Mouse (Mus musculus) liver, embryonic 11.5 days (tissue): Measurements from ENCODE around the gene Dnajb5. TPM values are rescaled to one million over a fixed set of nuclear protein-coding genes. Genes with fewer than 3 reads are reported as not detected.
A peak's percentile ranks its signal among the peaks of the same experiment; 100 is the strongest.

Experiments used
- ATAC-seq: fragments of 200-750 bp; cut with Nextera tagmentation; replicated peaks from 2 replicates; pipeline ENCODE4 v1.8.0; 2017; ENCODE audit warnings: moderate number of reproducible peaks, mild to moderate bottlenecking, moderate TSS enrichment, moderate library complexity; ENCODE audit not compliant: low FRiP score
- DNase-seq: peaks from one replicate; pipeline ENCODE4 v3.0.0-alpha.2; 2017; ENCODE audit warnings: low spot score
- H3K27ac ChIP-seq: fragments of 300-500 bp; sonication (generic); 2 replicates; pipeline ENCODE4 v1.5.1; 2014; ENCODE audit warnings: mild to moderate bottlenecking, low read depth, low read length, control low read depth
- H3K27me3 ChIP-seq: fragments of 300-500 bp; sonication (generic); replicated peaks from 2 replicates; pipeline ENCODE4 v1.6.1; 2014; ENCODE audit warnings: low read length, mixed read lengths; ENCODE audit not compliant: control insufficient read depth, insufficient read depth
- H3K36me3 ChIP-seq: fragments of 300-500 bp; sonication (generic); 2 replicates; pipeline ENCODE4 v1.6.1; 2014; ENCODE audit warnings: mild to moderate bottlenecking, low read length, moderate library complexity, mixed read lengths; ENCODE audit not compliant: control insufficient read depth, insufficient read depth
- H3K4me1 ChIP-seq: fragments of 300-500 bp; sonication (generic); replicated peaks from 2 replicates; pipeline ENCODE4 v1.6.1; 2014; ENCODE audit warnings: low read length, mixed read lengths; ENCODE audit not compliant: control insufficient read depth, insufficient read depth
- H3K4me2 ChIP-seq: fragments of 300-500 bp; sonication (generic); 2 replicates; pipeline ENCODE4 v1.6.1; 2014; ENCODE audit warnings: mild to moderate bottlenecking, control low read depth, moderate library complexity
- H3K4me3 ChIP-seq: fragments of 300-500 bp; sonication (generic); 2 replicates; pipeline ENCODE4 v1.5.1; 2014; ENCODE audit warnings: low read depth, low read length, control low read depth
- H3K9ac ChIP-seq: fragments of 300-500 bp; sonication (generic); 2 replicates; pipeline ENCODE4 v1.6.1; 2014; ENCODE audit warnings: low read depth, low read length, control low read depth
- H3K9me3 ChIP-seq: fragments of 300-500 bp; sonication (generic); 2 replicates; pipeline ENCODE4 v1.6.1; 2016; ENCODE audit warnings: low read length, inconsistent platforms, mixed read lengths; ENCODE audit not compliant: control insufficient read depth
- WGBS: fragments of 180-500 bp; shearing (Covaris S2); extraction: QIAGEN DNeasy Blood & Tissue Kit; methylation state at CpG from one replicate; pipeline ENCODE4 v1.1.7; 2014; 5-methylcytosine and 5-hydroxymethylcytosine counted together
- polyA plus RNA-seq: library from polyadenylated mRNA; unstranded; fragments of >200 nt; fragmentation: Nextera tagmentation; extraction: Ambion mirVana; gene quantifications from 2 replicates; pipeline ENCODE4 v1.2.1, GENCODE M21; 2014

The Dnajb5 gene
- 2.0 and 3.0 TPM in 2 replicates for polyA plus RNA-seq

DNA sequence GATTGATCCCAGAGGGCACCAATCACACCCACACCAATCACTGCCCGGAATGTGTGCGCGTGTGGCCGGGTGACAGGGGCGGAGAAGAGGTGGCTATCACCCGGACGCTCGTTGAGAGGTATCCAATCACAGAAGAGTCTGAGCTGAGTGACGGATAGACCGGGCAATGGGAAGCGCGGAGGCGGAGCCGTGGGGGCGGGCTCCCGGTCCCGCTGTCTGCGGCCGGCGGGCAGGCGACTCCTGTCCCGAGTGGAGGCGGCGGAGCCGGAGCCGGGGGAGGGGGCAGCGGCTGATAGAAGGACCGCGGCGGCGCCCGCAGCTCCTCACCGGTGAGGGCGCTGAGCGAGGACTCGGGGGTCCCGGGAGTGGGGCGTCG, at the start of gene Dnajb5:
TSS of gene Dnajb5 (plus strand) at position 139 of the 376 bp plus-strand sequence.
- WGBS, result under 1% methylated on average over 39 of the region's 39 CpGs
- H3K9ac ChIP-seq, result peak within 1 kb of the TSS; percentile 71
- peak within 1 kb of the TSS; percentile 72 for H3K4me3 ChIP-seq
- no peaks in the 10 kb centered on the region for H3K9me3 ChIP-seq
- peak within 1 kb of the TSS; percentile 95 for H3K4me2 ChIP-seq
- ATAC-seq, result peak; percentile 90
- peak; percentile 86 for DNase-seq
- peaks cover 7% of the 10 kb centered on the region for H3K4me1 ChIP-seq
- H3K27me3 ChIP-seq, result peaks cover 42% of the 10 kb centered on the region
- H3K36me3 ChIP-seq, result no peaks in the 10 kb centered on the region
- H3K27ac ChIP-seq, result peak within 1 kb of the TSS; percentile 59; the same call in 1 of the 2 replicates

DNA sequence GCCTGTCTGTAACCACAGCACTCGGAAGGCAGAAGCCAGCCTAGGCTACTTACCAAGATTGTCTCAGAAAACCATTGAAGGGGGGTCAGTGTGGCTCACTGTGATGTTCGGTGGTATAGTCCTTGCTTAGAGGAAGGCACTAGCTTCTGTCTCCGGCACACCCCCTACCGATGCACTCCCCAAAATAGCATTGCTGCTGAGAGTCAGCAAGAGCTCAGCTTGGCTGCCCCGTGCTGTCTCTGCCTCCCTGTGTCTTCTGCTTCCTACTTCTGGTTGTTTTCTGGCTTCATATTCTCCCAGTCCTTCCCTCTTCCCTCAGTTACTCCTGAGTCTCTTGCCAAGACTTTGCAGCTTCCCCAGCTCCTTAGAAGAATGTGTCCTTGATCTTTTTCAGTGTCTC, 48.7 kb upstream of the Dnajb5 start:
- H3K9me3 ChIP-seq, result no peaks in the 10 kb centered on the region
- DNase-seq, result no peak
- ATAC-seq, result no peak
- no peak overlapping the region for H3K4me2 ChIP-seq
- no peaks in the 10 kb centered on the region for H3K4me1 ChIP-seq
- no peaks in the 10 kb centered on the region for H3K36me3 ChIP-seq
- WGBS, result 60% methylated on average over 5 of the region's 5 CpGs
- no peak overlapping the region for H3K9ac ChIP-seq
- no peak overlapping the region for H3K27ac ChIP-seq
- no peak overlapping the region for H3K4me3 ChIP-seq
- H3K27me3 ChIP-seq, result no peaks in the 10 kb centered on the region

DNA sequence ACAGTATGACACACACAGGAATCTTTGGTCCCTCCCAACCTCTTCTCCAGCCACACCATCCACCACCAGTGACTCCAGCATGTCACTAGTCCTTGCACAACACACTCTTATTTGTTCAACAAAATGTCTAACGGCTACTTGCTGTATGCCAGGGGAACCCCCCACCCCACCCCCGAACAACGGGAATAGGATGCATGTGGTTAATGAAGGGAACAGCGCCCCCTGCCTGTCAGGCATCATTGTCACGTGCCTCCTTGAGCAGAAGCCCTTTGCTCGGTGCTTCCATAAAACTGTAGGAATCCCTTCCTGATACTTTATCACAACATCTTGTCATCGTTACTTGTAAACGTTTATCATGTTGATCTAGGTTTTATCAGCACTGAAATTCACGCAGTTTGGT, 47.4 kb upstream of the Dnajb5 start:
- Histone ChIP-seq H3K4me2 (no peak overlapping the region), H3K4me3 (no peak overlapping the region), H3K4me1 (no peaks in the 10 kb centered on the region), H3K27ac (no peak overlapping the region), H3K36me3 (no peaks in the 10 kb centered on the region), H3K9ac (no peak overlapping the region), H3K9me3 (no peaks in the 10 kb centered on the region), H3K27me3 (no peaks in the 10 kb centered on the region)
- WGBS, result 52% methylated on average over 9 of the region's 9 CpGs
- ATAC-seq (no peak), DNase-seq (no peak)

DNA sequence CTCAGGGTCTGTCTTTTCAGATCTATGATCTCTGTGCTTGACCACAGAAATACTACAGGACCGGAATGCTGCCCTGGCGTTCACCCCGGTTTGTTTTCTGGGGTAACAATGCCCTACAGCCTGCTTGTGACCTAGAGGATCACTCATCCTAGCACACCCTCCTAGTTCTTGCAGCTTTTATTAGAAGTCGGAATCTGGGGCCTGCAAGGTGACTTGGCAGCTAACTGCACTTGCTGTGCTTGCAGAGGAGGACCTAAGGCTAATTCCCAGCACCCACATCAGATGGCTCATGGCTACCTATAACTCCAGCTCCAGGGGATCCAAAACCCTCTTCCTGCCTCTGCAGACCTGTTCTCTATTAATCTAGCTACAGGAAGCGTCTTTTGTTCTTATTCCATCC, 46.9 kb upstream of the Dnajb5 start:
- DNase-seq (no peak), ATAC-seq (no peak)
- WGBS, result 81% methylated on average over 5 of the region's 5 CpGs
- Histone ChIP-seq H3K4me3 (no peak overlapping the region), H3K27ac (no peak overlapping the region), H3K4me1 (no peaks in the 10 kb centered on the region), H3K36me3 (no peaks in the 10 kb centered on the region), H3K9ac (no peak overlapping the region), H3K27me3 (no peaks in the 10 kb centered on the region), H3K9me3 (no peaks in the 10 kb centered on the region), H3K4me2 (no peak overlapping the region)

DNA sequence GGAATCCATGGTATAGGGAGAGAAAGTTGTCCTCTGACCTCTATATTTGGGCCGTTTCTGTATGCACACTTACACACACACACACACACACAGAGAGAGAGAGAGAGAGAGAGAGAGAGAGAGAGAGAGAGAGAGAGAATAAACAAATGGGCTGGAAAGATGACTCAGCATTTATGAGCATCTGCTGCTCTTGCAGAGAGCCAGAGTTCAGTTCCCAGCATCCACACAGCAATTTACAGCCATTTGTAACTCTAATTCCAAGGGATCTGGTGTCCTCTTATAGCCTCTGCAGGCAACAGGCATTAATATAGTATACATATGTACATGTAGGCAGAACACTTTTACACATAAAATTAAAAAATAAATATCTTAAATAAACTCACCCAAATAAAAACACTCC, 45.7 kb upstream of the Dnajb5 start:
- Histone ChIP-seq H3K4me1 (no peaks in the 10 kb centered on the region), H3K4me3 (no peak overlapping the region), H3K9me3 (no peaks in the 10 kb centered on the region), H3K27ac (no peak overlapping the region), H3K4me2 (no peak overlapping the region), H3K36me3 (no peaks in the 10 kb centered on the region), H3K27me3 (no peaks in the 10 kb centered on the region), H3K9ac (no peak overlapping the region)
- ATAC-seq (no peak), DNase-seq (no peak)
- 58% methylated on average over 1 of the region's 1 CpGs for WGBS

DNA sequence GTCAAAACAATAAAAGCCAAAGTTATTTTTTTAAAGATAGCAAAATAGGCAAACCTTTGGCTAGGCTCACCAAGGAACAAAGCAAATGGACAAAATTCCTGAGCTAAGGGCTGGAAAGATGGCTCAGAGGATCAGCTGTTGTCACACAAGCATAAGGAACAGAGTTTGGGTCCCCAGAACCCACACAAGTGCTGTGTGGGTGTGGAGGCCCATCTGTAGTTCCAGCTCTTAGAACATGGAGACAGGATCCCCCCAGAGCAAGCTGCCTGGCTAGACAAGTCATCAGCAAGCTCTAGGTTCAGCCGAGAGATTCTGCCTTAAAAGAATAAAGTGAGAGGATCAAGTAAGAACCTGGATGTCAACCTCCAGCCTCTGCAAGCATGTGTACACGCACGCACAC, 45.1 kb upstream of the Dnajb5 start:
- DNase-seq, result no peak
- no peak overlapping the region for H3K4me2 ChIP-seq
- ATAC-seq, result no peak
- H3K27me3 ChIP-seq, result no peaks in the 10 kb centered on the region
- H3K27ac ChIP-seq, result no peak overlapping the region
- H3K9me3 ChIP-seq, result no peaks in the 10 kb centered on the region
- WGBS, result 86% methylated on average over 3 of the region's 3 CpGs
- no peaks in the 10 kb centered on the region for H3K4me1 ChIP-seq
- no peak overlapping the region for H3K9ac ChIP-seq
- H3K4me3 ChIP-seq, result no peak overlapping the region
- H3K36me3 ChIP-seq, result no peaks in the 10 kb centered on the region

DNA sequence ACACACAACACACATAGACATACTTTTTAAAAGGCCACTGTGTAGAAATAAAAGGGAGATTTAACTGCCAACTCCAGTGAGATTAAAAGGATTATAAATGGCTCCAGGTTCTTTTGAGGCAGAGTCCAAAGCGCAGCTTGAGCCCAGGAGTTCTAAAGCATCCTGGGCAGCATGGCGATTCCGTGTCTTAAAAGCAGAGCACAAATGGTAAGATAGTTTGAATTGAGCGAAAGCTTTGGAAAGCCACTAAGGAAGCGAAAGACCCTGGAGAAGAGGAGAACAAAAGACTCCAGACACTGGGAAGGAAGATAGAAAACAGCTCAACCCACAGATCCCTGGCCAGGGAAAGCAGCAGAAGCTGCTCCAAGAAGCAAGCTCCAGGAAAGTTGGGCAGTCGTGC, 44.6 kb upstream of the Dnajb5 start:
- Histone ChIP-seq H3K9me3 (no peaks in the 10 kb centered on the region), H3K4me3 (no peak overlapping the region), H3K36me3 (no peaks in the 10 kb centered on the region), H3K4me2 (no peak overlapping the region), H3K9ac (no peak overlapping the region), H3K4me1 (no peaks in the 10 kb centered on the region), H3K27ac (no peak overlapping the region), H3K27me3 (no peaks in the 10 kb centered on the region)
- WGBS, result 84% methylated on average over 6 of the region's 6 CpGs
- DNase-seq, result no peak
- no peak for ATAC-seq

DNA sequence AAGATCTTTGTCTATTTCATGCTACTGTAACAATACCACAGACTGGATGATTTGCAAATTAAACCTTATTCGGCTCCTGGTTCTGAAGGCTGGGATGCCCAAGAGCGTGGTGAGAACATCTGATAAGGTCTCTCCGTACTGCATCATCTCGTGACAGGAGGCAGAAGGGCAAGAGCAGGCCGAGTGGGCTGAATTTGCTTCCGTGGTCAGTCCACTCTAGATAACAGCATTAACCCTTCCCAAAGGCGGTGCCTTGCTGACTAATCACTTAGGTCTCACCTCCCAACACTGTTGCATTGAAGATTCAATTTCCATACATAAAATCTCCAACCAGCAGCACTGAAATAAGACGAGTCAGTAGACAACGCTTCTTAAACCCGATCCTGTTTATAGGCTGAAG, 36.2 kb upstream of the Dnajb5 start:
- ATAC-seq (no peak), DNase-seq (no peak)
- Histone ChIP-seq H3K4me3 (no peak overlapping the region), H3K36me3 (no peaks in the 10 kb centered on the region), H3K9me3 (no peaks in the 10 kb centered on the region), H3K27me3 (peaks cover 57% of the 10 kb centered on the region), H3K9ac (no peak overlapping the region), H3K27ac (no peak overlapping the region), H3K4me2 (no peak overlapping the region), H3K4me1 (0 out of 2 replicates have a peak, but pooled peaks cover 2% of the 10 kb centered on the region)
- 37% methylated on average over 10 of the region's 10 CpGs for WGBS

DNA sequence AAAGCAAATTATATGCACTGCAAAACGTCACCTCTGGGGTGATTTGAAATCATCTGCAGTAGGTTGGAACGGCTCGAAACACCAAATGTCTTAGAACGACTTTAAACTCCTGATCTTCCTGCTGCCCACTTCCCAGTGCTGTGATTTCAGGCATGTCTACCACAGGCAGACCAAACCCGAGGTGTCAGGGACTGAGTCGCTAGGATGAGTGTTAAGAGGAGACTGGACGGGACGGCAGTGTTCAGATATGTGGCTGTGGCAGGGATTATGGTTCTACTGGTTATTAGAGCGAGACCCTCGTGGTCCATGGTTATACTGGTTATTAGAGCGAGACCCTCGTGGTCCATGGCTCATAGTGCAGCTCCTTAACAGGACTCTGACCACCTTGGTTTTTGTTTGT, 34.3 kb upstream of the Dnajb5 start:
- H3K4me1 ChIP-seq, result 0 out of 2 replicates have a peak, but pooled peaks cover 2% of the 10 kb centered on the region
- 76% methylated on average over 12 of the region's 12 CpGs for WGBS
- peaks cover 69% of the 10 kb centered on the region for H3K27me3 ChIP-seq
- H3K9ac ChIP-seq, result no peak overlapping the region
- no peak overlapping the region for H3K27ac ChIP-seq
- no peaks in the 10 kb centered on the region for H3K9me3 ChIP-seq
- H3K4me3 ChIP-seq, result no peak overlapping the region
- ATAC-seq, result no peak
- no peak overlapping the region for H3K4me2 ChIP-seq
- DNase-seq, result no peak
- H3K36me3 ChIP-seq, result no peaks in the 10 kb centered on the region
